Mouse (Mus musculus) MN1 (cell line): Measurements from ENCODE around the gene Aifm3.

Experiments used
- DNase-seq: peaks from one replicate; pipeline ENCODE4 v3.0.0-alpha.2; 2016; ENCODE audit warnings: low spot score

Aifm3 gene

DNA sequence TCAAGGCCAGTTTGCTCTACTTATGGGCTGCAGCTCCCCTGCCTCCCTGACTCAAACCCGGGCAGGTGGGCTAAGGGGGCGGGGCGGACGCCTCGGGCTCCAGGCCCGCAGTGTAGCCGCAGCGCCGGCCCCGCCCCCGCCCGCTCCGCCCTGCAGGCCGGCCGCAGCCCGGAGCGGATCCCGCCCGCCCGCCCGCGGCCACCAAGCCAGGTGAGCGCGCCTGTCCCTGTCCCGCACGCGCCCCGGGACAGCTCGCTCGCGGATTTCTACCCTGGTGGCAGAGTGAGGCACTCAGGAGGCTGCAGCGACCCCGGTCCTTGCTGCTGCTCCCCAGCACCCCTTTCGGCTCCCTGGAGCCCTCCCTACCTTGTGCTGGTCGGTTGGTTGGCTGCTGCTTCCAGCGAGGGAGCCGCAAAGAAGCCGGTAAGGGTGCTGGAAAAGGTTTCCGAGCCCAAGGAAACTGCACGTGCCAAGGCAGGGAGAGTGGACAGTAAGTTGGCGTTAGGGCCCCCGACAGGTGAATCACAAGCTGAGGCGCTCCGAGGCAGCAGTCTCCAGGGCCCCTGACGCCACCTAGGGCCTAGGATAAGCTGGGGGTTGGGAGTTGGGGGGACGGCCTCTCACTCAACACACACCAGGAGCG is at the start of gene Aifm3:
Aifm3 (plus strand) TSS at position 143 of the 643 bp plus-strand sequence.
- DNase-seq: no peak

DNA sequence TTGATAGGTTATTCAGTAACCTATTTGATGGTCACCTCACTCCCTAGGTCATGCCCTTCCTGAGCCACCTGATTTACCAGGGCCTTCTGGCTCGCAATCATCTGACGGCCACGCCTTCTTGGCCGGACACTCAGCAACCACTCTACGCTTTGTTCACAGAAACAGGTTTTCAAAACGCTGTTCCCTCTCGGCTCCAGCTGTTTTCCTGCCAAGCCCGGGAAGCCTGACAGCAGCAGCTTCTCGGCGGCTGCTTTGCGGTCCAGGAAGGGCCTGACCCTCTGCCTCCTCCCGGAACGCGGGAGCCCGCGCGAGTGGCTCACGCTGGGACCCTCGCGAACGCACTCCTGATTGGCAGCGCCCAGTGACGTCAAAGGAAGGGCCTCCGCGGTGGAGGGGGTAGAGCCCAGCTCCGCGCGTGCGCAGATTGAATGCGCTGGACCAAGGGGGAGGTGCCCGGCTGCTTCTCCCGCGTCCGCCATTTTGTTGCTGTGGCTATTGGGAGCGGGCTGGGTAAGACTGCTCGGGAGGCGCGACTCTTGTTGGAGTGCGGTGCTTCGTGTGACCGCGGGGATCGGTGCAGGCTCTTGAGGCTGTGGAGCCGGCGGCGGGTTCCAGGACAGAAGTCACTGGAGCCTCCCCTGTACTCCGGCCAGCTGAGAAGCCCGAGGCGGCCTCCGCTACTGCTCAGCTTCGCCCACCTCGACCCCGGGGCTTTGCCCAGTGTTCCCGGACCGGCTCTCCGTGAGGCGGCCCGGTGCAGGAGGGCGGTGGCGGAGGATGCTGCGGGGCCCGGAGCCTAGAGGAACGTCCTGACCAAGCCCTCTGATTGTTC is 37.7 kb upstream of the Aifm3 start, which contains the start of gene Crkl:
Crkl (plus strand) TSS at position 447 of the 832 bp plus-strand sequence.
- DNase-seq: peak; percentile 99

DNA sequence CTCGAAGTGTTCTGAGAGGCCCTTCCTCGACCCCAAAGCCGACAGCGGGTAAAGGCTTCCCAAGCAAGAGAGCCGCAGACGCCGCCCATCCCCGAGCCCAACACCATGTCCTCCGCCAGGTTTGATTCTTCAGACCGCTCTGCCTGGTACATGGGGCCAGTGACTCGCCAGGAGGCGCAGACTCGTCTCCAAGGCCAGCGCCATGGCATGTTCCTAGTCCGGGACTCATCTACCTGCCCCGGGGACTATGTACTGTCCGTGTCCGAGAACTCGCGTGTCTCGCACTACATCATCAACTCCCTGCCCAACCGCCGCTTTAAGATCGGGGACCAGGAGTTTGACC is 37.1 kb upstream of the Aifm3 start:
- DNase-seq: peak; percentile 62

DNA sequence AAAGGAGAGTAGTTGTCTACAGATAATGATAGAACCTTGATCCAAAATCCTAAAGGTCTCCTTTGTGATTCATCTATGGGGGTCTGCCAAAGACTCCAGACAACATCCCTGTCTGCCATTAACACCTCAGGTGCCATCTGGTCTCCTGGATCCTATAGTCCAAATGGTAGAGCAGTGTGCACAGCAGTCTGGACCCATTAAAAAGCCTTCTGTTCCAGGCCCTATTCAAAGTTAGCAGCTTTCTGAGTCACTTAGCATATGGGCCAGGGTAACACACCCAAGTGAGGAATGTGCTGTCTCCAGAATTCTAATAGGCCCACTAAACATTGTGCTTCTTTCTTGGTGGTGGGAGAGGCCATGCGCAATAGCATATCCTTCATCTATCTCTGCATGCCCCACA is 32.5 kb upstream of the Aifm3 start:
- no peak for DNase-seq

DNA sequence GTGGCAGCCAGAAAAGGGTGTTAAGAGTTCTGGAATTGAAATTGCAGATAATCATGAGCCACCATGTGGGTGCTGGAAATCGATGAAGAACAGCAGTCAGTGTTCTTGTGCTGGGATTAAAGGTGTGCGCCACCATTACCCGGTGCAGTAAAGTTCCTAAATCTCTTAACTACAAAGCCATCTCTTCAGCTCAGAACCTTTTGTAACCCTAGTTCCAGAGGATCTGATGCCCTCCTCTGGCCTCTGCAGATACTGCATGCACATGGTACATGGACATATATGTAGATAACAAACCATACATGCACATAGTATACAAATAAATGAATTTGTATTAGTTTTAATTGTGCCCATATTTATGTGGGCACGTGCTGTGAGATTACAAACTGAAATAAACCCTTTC is 29.2 kb upstream of the Aifm3 start:
- DNase-seq: no peak

DNA sequence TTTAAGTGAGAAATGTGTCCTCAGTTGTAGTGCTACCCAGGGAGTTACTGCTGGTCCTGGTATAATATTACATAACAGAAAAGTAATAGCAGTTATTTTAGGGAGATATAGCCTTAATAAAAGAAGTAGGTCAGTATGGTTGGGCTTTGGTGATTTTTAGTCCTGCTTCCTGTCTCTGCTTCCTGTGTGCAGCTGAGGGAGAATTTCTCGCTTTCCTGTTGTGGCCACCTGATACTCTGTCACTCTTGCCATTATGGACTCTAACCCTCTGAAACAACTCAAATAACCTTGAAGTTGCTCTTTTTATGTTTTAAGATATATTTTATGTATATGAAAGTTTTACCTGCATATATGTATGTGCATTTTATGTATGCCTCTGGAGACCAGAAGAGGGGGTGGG is 27.8 kb upstream of the Aifm3 start:
- no peak for DNase-seq

DNA sequence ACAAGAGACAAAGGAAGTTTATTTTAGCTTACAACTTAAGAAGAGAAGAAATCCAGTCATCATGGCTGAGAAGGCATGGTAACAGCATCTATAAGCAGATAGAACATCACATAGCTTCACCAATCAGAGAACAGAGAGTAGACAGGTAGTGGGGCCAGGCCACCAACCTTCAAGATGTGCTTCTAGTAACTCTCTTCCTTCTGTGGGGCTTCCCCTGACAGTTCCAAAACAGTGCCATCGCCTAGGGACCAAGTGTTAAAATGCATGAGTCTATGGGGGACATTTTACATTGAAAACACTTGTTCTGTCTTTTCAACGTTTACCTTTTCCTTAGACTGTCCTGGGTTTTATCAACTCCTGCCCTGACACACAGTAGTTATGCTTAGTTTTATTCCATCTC is 26.2 kb upstream of the Aifm3 start:
- DNase-seq: no peak

DNA sequence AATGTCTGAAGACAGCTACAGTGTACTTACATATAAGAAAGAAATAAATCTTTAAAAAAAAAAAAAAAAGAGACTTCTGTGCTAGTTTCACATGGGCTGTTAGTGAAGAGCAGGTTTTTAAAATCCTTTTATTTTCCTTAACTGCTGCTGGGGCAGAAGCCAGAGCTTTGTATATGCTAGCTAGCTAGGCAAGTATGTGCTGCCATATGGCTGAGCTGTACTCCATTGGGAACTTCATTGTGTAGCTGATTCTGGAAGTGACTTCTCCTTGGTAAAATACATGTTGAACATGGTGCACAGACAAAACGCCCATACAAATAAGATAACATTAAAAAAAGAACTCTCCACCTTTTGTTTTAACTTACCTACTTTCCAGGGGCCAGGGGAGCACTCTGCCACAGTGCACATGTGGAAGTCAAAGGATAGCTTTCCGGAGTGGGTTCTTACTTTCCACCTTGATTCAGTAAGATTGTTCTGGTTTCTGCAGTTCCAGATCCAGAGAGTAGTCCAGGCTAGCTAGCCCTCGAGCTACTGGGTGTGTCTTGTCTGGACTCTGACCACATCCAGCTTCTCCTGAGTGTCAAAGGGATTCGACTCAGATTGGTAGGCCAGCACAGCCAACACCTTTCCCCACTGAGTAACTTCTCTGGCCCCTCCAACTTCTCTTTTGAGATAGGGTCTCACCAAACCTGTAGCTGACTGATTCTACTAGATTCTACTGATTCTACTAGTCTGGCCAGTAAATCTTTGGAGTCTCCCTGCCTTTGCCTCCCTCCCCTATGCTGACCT is 22.3 kb upstream of the Aifm3 start:
- DNase-seq: no peak

DNA sequence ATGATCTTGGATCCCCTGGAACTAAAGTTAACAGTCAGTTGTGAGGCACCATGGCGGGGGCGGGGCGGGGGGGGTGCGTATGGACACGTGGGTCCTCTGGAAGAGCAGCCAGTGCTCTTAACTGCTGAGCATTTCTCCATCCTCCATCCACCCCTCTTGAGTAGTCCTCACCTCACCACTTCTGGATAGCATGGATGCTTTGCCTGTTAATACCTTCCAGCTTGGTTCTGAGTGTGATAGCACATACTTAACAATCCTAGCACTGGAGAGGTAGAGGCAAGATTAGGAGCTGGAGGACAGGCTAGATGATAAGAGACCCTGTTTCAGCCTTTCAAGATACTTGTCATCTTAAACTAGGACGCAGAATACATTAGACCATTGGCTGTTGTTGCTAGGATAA is 16.9 kb upstream of the Aifm3 start:
- no peak for DNase-seq

DNA sequence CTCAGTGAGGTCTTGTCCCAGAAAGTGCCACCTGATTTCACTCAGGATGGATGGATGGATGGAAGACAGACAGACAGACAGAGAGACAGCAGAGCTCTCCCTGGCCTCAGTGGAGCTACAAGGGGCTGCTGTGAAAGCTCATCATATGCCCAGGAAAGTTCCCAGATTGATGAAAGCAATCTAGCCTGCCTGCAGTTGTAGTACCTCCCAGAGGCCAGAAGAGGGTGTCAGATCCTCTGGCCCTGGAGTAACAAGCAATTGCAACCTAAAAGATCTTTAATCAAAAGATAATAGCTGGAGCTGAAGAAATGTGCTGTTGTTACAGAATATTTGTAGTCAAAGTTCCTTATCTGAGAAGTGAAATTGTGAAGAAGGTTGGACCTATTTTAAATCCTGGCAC is 15.3 kb upstream of the Aifm3 start:
- peak; percentile 53 for DNase-seq

DNA sequence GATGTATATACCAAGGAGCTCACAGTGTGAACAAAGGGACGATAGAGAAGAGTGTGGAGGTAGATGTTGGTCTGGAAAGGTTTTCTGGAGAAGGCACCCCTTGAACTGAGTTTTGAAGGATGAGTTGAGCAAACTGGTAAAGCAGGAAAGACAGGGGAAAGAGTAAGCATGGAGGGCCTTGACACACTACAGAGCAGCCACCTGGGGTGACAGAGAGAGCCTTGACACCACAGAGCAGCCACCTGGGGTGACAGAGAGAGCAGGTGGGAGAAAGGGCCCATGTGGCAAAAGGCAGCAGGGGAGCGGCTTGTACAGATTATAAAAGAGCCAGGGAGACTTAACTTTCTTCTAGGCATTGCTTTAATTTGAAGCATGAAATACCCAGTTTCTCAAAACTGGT is 14.7 kb upstream of the Aifm3 start:
- DNase-seq: no peak

DNA sequence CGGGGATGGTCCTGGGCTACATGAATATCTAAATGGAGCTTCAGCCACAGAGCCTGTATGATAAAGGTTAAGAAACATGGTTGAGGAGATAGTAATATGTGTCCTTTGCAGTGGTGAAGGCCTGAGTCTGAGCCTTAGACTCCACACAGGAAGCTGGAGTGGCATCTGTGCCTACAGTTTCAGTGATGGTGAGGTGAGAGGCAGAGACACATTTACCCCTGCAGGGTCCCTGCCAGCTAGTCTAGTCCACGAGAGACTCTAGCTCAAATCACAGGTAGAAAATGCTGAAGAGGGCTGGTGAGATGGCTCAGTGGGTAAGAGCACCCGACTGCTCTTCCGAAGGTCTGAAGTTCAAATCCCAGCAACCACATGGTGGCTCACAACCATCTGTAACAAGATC is 14.1 kb upstream of the Aifm3 start:
- DNase-seq: no peak

DNA sequence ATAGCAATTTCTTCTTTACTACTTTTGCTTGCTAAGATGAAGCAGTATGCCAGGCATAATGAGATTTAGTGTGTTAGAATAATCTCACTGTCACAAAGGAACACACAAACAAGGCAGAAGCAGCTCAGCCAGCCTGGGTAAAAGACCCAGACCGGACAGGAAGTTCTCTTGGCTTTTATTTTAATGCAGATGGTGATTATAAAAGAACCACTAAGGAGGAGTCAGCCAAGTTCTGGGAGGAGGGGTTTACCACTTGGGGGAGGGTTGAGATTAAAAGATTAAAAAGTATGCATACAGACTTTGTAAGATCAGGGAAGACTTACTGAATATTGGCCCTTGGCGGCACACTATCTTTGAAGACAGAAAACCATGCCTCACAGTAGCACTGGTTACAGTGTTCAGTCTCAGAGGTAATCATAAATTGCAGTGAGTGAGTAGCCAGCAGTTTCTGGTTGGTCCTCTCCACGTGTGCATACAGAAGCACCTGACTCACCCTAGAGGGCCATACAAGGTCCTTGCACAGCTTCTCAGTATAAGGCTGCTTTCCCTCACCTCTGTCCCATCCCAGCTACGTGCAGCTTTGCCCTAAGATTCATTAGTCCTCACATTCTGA is 11.0 kb upstream of the Aifm3 start:
- DNase-seq: no peak

DNA sequence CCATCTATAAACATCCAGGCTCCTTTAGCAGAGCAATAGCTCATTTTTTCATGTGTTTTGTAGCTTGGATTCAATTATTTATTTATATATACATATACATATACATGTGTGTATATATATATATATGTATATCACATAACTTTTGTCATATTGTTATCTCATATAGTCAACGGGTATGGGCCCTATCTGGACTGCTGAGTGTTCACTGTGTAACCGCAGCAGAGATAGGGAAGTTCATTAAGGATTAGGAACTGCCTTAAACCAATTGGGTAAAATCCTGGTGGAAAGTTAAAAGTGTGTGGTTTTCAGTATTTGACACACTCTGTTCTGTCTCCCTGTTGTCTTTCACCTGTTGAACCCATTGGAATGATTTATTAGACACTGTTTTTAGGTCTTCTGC is 7.9 kb upstream of the Aifm3 start:
- DNase-seq: no peak

DNA sequence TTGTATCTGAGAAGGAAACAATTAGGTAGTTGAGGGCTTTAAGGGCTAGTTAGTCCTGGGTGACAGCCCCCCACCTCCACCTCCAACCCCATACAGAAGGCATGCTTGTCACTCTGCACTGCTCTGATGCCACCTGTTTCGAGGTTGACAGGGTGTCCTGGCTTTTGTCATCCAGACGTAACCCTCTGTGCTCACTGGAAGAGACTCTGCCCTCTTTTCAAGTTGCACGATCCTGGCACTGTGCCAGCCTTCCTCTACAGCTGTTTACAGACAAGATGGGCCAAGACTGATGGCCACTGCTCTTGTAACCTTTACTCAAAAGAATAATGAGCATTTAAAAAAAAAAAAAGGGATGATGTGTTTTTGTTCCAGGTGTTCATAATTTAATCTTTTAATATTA is 2.9 kb upstream of the Aifm3 start:
- peak; percentile 89 for DNase-seq

DNA sequence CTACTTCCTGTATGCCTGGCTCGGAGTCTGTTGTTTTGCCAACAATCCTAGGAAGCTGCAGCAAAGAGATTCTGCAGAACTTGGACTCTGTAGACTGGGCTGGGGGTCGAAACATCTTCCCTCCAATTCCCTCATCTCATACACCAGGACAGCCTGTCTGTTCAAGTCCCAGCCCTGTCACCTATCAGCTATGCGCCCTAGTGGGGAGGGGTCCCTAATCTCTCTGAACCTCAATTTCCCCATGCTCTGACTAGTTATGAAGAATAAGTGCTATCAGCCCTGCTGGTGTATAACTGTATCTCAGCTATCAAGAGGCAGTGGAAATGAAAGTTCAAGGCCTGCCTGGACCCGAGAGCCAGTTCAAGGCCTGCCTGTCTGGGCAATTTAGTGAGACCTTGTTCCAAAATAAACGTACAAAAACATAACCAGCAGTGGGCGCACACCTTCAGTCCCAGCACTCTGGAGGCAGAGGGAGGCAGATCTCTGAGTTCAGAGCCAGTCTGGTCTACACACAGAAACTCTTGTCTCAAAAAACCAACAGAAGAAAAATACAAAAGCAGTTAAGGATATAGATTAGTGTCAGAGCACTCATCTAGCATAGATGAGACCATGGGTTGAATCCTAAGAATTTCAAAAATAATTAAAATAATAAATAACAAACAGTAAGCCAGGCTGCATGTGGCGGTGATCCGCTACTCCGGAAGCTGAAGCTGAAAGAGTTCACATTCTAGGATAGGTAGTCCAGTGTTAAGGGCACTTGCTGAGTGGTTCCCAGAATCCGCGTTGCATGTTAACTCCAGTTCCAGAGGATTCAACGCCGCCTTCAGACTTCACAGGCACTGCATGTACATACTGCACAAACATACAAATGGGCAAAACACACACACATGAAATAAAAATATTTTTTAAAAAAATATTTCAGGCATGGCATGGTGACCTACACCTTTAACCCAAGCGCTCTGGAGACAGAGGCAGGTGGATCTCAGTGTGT is 638 bp upstream of the Aifm3 start:
- DNase-seq: no peak

DNA sequence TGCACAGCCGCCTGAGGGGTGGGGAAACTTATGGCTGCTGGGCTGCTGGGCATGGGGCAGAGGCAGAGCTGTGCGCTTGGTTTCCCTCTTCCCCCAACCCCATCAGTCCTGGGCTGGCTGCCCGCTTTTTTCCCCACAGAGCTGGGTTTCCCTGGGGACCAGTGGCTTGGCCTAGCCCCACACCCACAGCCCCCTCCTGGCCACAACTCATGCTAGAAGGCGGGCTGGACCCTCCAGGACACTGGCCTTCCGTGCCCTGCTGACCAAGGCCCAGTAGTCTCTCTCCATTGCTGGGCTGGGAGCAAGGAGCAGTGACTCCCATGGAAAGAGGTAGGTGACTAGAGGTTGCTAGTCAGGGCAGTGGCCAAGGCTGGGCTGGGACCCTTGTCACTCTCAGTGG is 1.7 kb downstream of the Aifm3 start:
- no peak for DNase-seq

DNA sequence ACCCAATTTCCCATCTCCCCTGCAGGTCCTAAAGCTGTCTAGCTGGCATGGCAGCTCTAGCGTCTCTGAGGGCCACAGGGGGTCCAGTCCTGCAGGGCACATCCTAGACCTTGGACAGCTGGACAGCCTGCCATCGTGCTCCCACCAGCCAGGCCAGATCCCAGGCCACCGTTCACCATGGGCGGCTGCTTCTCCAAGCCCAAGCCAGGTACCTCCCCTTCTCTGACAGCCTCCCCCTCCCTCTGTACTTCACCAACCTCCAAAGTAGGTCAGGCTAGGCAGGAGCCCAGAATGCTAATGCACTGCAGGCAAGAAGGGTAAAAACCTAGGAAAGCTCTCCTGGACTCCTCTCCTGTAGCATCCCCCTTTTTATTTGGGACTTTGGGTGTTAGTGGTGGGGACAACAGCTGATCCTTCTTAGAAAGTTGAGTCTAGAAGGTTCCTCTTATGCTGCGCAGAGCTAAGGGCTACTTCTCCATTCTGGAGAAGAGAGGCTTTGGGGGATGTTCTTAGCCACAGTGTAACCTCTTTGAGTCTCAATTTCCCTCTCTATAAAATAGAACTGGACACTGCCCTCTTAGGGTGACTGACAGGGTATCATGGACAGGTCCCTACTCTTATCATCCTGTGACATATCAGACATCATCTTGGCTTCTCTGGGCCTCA is 2.6 kb downstream of the Aifm3 start:
- no peak for DNase-seq

DNA sequence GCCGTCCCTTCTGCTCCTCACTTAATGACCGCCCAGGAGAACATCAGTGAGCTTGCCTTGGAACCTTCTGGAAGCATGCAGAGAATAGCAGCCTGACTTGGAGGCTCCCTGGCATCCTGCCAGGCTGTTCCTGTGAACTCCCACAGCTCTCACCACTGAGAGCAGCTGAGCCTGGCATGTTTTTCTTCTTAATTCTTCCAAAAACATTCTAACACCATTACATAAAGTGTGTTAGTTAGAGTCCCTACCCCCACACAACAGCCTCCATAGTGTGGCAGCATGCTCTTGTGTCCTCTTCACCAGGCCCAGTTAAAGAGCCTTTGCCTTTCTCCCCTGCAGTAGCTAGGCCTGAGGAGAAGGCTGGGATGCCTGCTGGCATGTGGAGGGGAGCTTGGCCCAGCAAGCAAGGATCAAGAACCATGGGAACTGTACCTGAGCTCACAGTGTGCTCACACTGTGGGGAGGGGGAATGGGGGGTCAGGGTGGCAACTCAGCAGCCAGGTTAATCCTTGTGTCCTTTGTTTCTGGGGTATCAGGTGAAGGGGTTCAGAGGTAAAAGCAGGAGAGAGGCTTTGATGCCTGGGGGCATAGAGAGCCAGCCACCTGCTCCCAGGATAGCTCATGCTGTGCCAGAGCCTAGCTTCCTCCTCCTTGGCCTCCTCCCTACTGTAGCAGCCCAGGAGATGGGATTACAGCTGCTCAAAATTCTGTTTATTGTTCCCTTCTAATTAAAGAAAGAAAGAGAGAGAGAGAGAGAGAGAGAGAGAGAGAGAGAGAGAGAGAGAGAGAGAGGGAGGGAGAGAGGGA is 7.3 kb downstream of the Aifm3 start:
- DNase-seq: peak; percentile 64
